Comparison of ENCODE assay signal across 11 mouse cellular contexts in genomic region chr2:69613237-69613636, GRCm38 (mm10). TPM values are rescaled to one million over a fixed set of nuclear protein-coding genes. Genes with fewer than 3 reads are reported as not detected.
DNase-seq lines count a peak whose midpoint lies in the region; ATAC-seq and TF ChIP-seq lines count a peak whose summit lies in the region.
"Had no signal": no experiment of that assay in that cellular context is flagged by ENCODE, and none has a peak within 500 bp of the region (broad histone marks: within the 10 kb centered on the region; RNA-seq: fewer than 3 reads in every experiment).

No protein-coding gene starts in this region.

- no peak overlapping the region for H3K27ac ChIP-seq in hindbrain, embryonic 11.5 days (ENCODE audit: low read depth, low read length)
- H3K27ac ChIP-seq in hindbrain, embryonic 13.5 days = no peak overlapping the region
- H3K27ac ChIP-seq in liver, embryonic 14.5 days = no peak overlapping the region
- H3K27ac ChIP-seq: stomach, embryonic 15.5 days had no signal

- WGBS in hindbrain, embryonic 11.5 days = 74% methylated on average over 4 of the region's 4 CpGs
- 75% methylated on average over 4 of the region's 4 CpGs for WGBS in hindbrain, embryonic 13.5 days
- 27% methylated on average over 4 of the region's 4 CpGs for WGBS in liver, embryonic 14.5 days (ENCODE audit: insufficient replicate concordance)

- ATAC-seq in hindbrain, embryonic 11.5 days (ENCODE audit: low FRiP score) = no peak
- ATAC-seq in hindbrain, embryonic 13.5 days (ENCODE audit: low FRiP score) = no peak
- ATAC-seq in liver, embryonic 14.5 days (ENCODE audit: insufficient read depth) = no peak

- H3K9me3 ChIP-seq in hindbrain, embryonic 11.5 days (ENCODE audit: control insufficient read depth, low read length) = no peaks in the 10 kb centered on the region
- no peaks in the 10 kb centered on the region for H3K9me3 ChIP-seq in hindbrain, embryonic 13.5 days
- no peaks in the 10 kb centered on the region for H3K9me3 ChIP-seq in liver, embryonic 14.5 days (ENCODE audit: control insufficient read depth, low read length)
- H3K9me3 ChIP-seq: stomach, embryonic 15.5 days had no signal

- no peak overlapping the region for H3K9ac ChIP-seq in hindbrain, embryonic 11.5 days (ENCODE audit: low read depth, low read length)
- H3K9ac ChIP-seq in hindbrain, embryonic 13.5 days = no peak overlapping the region
- no peak overlapping the region for H3K9ac ChIP-seq in liver, embryonic 14.5 days (replicated peaks)
- H3K9ac ChIP-seq: stomach, embryonic 15.5 days had no signal

- TF ChIP-seq CTCF in liver, embryonic 14.5 days (IDR thresholded peaks at IDR 0.05; ENCODE audit: low read depth) = no peak

- no peaks in the 10 kb centered on the region for H3K36me3 ChIP-seq in hindbrain, embryonic 11.5 days (ENCODE audit: control insufficient read depth, insufficient read depth, low read length)
- no peaks in the 10 kb centered on the region for H3K36me3 ChIP-seq in hindbrain, embryonic 13.5 days
- no peaks in the 10 kb centered on the region for H3K36me3 ChIP-seq in liver, embryonic 14.5 days (replicated peaks; ENCODE audit: control insufficient read depth, insufficient read depth, low read depth)
- H3K36me3 ChIP-seq: stomach, embryonic 15.5 days had no signal

- TF ChIP-seq EP300 in liver, embryonic 14.5 days (IDR thresholded peaks at IDR 0.05; ENCODE audit: low read depth) = no peak

- no peaks in the 10 kb centered on the region for H3K4me1 ChIP-seq in hindbrain, embryonic 11.5 days (replicated peaks; ENCODE audit: control insufficient read depth, insufficient read depth, low read length)
- H3K4me1 ChIP-seq in hindbrain, embryonic 13.5 days (replicated peaks) = peaks cover 7% of the 10 kb centered on the region; the same call in 1 of the 2 replicates
- H3K4me1 ChIP-seq in liver, embryonic 14.5 days (replicated peaks; ENCODE audit: control insufficient read depth in 2 of 2, insufficient read depth in 2 of 2, low read length in 1 of 2) = peaks cover 0 to 3% of the 10 kb centered on the region in 2 experiments; a peak in 2 of 4 replicates
- H3K4me1 ChIP-seq: stomach, embryonic 15.5 days had no signal

- no peak overlapping the region for H3K4me3 ChIP-seq in hindbrain, embryonic 11.5 days (ENCODE audit: low read depth, low read length)
- H3K4me3 ChIP-seq in hindbrain, embryonic 13.5 days = no peak overlapping the region
- H3K4me3 ChIP-seq in liver, embryonic 14.5 days (ENCODE audit: insufficient read depth in 1 of 2, low read depth in 2 of 2, low read length in 2 of 2) = no peak overlapping the region
- H3K4me3 ChIP-seq: myocyte; stomach, embryonic 15.5 days had no signal

- H3K4me2 ChIP-seq in hindbrain, embryonic 11.5 days (replicated peaks; ENCODE audit: low read depth, low read length) = no peak overlapping the region
- H3K4me2 ChIP-seq in hindbrain, embryonic 13.5 days = no peak overlapping the region
- H3K4me2 ChIP-seq in liver, embryonic 14.5 days (ENCODE audit: low read depth) = no peak overlapping the region
- H3K4me2 ChIP-seq: stomach, embryonic 15.5 days had no signal

- peak; percentile 28 for DNase-seq in hindbrain, embryonic 11.5 days (ENCODE audit: low spot score)
- peak; percentile 84 for DNase-seq in ES-CJ7 (ENCODE audit: low read depth, low spot score)
- peak; percentile 65 for DNase-seq in embryo, embryonic 11 days
- peak; percentile 45 to 52 (median 47) for DNase-seq in liver, embryonic 14.5 days (ENCODE audit: low read depth in 3 of 3, low spot score in 3 of 3)
- no peak for DNase-seq in gastrocnemius, adult 8-10 months (ENCODE audit: low spot score in 2 of 2)
- no peak for DNase-seq in urinary bladder, postnatal 4 days (ENCODE audit: low spot score in 2 of 2)
- no peak for DNase-seq in left cerebral cortex, adult 18-20 months (ENCODE audit: low spot score in 2 of 2)

- no peaks in the 10 kb centered on the region for H3K27me3 ChIP-seq in hindbrain, embryonic 11.5 days (ENCODE audit: control insufficient read depth, insufficient read depth, low read length)
- no peaks in the 10 kb centered on the region for H3K27me3 ChIP-seq in hindbrain, embryonic 13.5 days
- H3K27me3 ChIP-seq in liver, embryonic 14.5 days (ENCODE audit: control insufficient read depth, insufficient read depth, low read length) = no peaks in the 10 kb centered on the region
- H3K27me3 ChIP-seq: stomach, embryonic 15.5 days had no signal

RNA-seq across cellular contexts. Expression of gene Lrp2, which starts 27.4 kb away (rescaled TPM):
- polyA plus RNA-seq in hindbrain, embryonic 11.5 days (2014; fragmentation: Nextera tagmentation; extraction: Ambion mirVana) = 2.7 and 2.9 TPM in 2 replicates
- polyA plus RNA-seq in hindbrain, embryonic 13.5 days (2015; fragmentation: Nextera tagmentation; extraction: Ambion mirVana) = 0.98 and 1.3 TPM in 2 replicates
- polyA plus RNA-seq in liver, embryonic 14.5 days (2012; rRNA removed) = 0.04 and 0.07 TPM in 2 replicates
- polyA plus RNA-seq in liver, embryonic 14.5 days (2014; fragmentation: Nextera tagmentation; extraction: Ambion mirVana) = 0.10 and 0.11 TPM in 2 replicates
- not detected for total RNA-seq in gastrocnemius, adult 8-10 months (2022)
- total RNA-seq in left cerebral cortex, adult 18-20 months (2021) = under 1 TPM; 0.02 to 0.12 TPM
- total RNA-seq: hematopoietic stem cell, adult 5-6 weeks had no signal

RNA-seq across cellular contexts. Expression of gene Bbs5, which starts 33.7 kb away (rescaled TPM):
- polyA plus RNA-seq in hindbrain, embryonic 11.5 days (2014; fragmentation: Nextera tagmentation; extraction: Ambion mirVana) = 20.2 and 21.9 TPM in 2 replicates
- polyA plus RNA-seq in hindbrain, embryonic 13.5 days (2015; fragmentation: Nextera tagmentation; extraction: Ambion mirVana) = 23.5 and 28.1 TPM in 2 replicates
- polyA plus RNA-seq in liver, embryonic 14.5 days (2012; rRNA removed) = 1.6 and 1.8 TPM in 2 replicates
- 3.2 and 3.4 TPM in 2 replicates for polyA plus RNA-seq in liver, embryonic 14.5 days (2014; fragmentation: Nextera tagmentation; extraction: Ambion mirVana)
- total RNA-seq in gastrocnemius, adult 8-10 months (2022) = 1 to 10 TPM; 2.9 to 3.4 (median 3.2) TPM
- total RNA-seq in left cerebral cortex, adult 18-20 months (2021) = 10 to 100 TPM; 24.5 to 28.4 TPM

RNA-seq across cellular contexts. Expression of gene Klhl41, which starts 56.7 kb away (rescaled TPM):
- polyA plus RNA-seq in hindbrain, embryonic 11.5 days (2014; fragmentation: Nextera tagmentation; extraction: Ambion mirVana) = 0.82 and 2.0 TPM in 2 replicates
- 0.36 and 0.48 TPM in 2 replicates for polyA plus RNA-seq in hindbrain, embryonic 13.5 days (2015; fragmentation: Nextera tagmentation; extraction: Ambion mirVana)
- polyA plus RNA-seq in liver, embryonic 14.5 days (2012; rRNA removed) = 0.02 and 0.04 TPM in 2 replicates
- not detected in 2 replicates for polyA plus RNA-seq in liver, embryonic 14.5 days (2014; fragmentation: Nextera tagmentation; extraction: Ambion mirVana)
- total RNA-seq in gastrocnemius, adult 8-10 months (2022) = 100 to 1,000 TPM; 595 to 639 (median 634) TPM
- under 1 TPM; 0.88 to 0.94 TPM for total RNA-seq in left cerebral cortex, adult 18-20 months (2021)
- total RNA-seq: hematopoietic stem cell, adult 5-6 weeks had no signal

Comparison
In these comparisons a context has a peak if more than half of its experiments do, and no peak if none do; other contexts are left out.
1. DNase-seq: peak in hindbrain, embryonic 11.5 days (single experiment), ES-CJ7 (single experiment), embryo, embryonic 11 days (single experiment) and liver, embryonic 14.5 days (3 of 3); none in gastrocnemius, adult 8-10 months (0 of 2), urinary bladder, postnatal 4 days (0 of 2) and left cerebral cortex, adult 18-20 months (0 of 2).